Mouse (Mus musculus): ENCODE results near the gene Dao. TPM values are rescaled to one million over a fixed set of nuclear protein-coding genes. Genes with fewer than 3 reads are reported as not detected.

The Dao gene
- polyA plus RNA-seq, 1 experiment = not detected

DNA sequence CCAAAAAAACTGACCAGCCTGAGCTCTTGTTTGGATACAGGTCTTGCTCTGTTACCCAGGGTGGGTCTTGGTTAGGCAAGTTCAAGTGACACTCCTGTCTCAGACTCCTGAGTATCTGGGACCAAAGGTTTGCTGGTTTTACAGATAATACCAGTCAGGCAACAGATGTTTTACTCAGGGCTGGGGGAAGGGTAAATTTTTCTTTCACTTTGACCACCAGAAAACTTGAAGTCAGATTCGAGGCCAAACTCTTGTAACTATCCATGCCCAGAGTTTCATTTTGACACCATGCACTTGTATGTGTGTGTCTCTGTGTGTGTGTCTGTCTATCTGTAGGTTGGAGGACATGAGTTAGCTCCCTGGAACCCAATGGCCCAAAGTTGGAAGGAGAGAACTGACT is 23.0 kb upstream of the Dao start:
- Histone ChIP-seq H3K4me3 (ENCODE audit: insufficient read depth, low read length) (no peak overlapping the region), H3K27ac (ENCODE audit: insufficient read depth, low read length) (no peak overlapping the region), H3K4me1 (ENCODE audit: control insufficient read depth, insufficient read depth, low read length) (peaks cover 4% of the 10 kb centered on the region)
- TF ChIP-seq CTCF (IDR thresholded peaks at IDR 0.05; ENCODE audit: extremely low read depth, insufficient read depth, low read length) = no peak
- no peak for TF ChIP-seq POLR2A (IDR thresholded peaks at IDR 0.05; ENCODE audit: extremely low read depth, insufficient read depth, low read length)

DNA sequence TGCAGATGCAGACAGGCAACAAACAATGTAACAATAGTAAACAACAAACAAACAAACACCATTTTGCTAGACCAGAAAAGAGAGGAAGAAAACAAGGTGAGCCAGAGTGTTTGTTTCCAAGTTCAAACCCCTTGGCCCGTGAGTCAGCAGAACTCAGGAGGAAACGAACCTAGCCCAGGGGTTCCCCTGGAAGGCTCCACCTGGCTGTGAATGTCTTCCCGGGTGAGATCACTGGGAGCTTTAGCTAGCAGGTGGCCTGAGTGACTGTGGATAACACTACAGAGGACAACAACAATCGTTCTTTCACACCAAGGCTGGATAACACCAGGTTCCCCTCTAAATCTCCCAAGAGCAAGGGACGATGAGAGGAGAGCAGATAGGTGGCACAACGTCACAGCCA is 22.3 kb upstream of the Dao start:
- H3K27ac ChIP-seq (ENCODE audit: insufficient read depth, low read length) = no peak overlapping the region
- no peaks in the 10 kb centered on the region for H3K4me1 ChIP-seq (ENCODE audit: control insufficient read depth, insufficient read depth, low read length)
- H3K4me3 ChIP-seq (ENCODE audit: insufficient read depth, low read length) = no peak overlapping the region
- TF ChIP-seq CTCF (IDR thresholded peaks at IDR 0.05; ENCODE audit: extremely low read depth, insufficient read depth, low read length) = no peak
- TF ChIP-seq POLR2A (IDR thresholded peaks at IDR 0.05; ENCODE audit: extremely low read depth, insufficient read depth, low read length) = no peak

DNA sequence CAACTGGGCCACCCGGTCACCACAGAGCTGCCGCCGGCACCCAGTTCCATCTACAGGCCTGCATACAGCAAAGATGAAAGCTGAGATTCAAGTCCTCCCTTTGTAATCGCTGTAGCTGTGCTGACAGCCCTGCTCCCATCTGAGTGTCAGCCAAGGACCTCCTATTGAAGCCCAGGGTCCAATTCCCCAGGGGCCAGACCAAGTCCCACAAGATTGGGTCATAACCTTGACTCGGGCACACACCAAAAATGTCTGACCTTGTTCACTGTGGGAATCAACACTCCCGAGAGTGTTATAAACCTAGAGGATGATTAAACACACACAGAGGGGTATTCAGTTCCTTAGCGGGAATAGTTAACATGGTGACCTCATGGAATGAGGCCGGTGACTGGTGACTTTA is 21.7 kb upstream of the Dao start:
- Histone ChIP-seq H3K4me1 (ENCODE audit: control insufficient read depth, insufficient read depth, low read length) (0 out of 2 replicates have a peak, but pooled peaks cover 1% of the 10 kb centered on the region), H3K27ac (ENCODE audit: insufficient read depth, low read length) (no peak overlapping the region), H3K4me3 (ENCODE audit: insufficient read depth, low read length) (no peak overlapping the region)
- TF ChIP-seq CTCF (IDR thresholded peaks at IDR 0.05; ENCODE audit: extremely low read depth, insufficient read depth, low read length) = no peak

- H3K4me3 ChIP-seq (ENCODE audit: insufficient read depth, low read length) = no peak overlapping the region
- H3K27ac ChIP-seq (ENCODE audit: insufficient read depth, low read length) = no peak overlapping the region
- 0 out of 2 replicates have a peak, but pooled peaks cover 1% of the 10 kb centered on the region for H3K4me1 ChIP-seq (ENCODE audit: control insufficient read depth, insufficient read depth, low read length)
- no peak for TF ChIP-seq CTCF (IDR thresholded peaks at IDR 0.05; ENCODE audit: extremely low read depth, insufficient read depth, low read length)
- TF ChIP-seq POLR2A (IDR thresholded peaks at IDR 0.05; ENCODE audit: extremely low read depth, insufficient read depth, low read length) = no peak
Measured at GRCm38 (mm10) chr5:113983541-113983940, 20.0 kb upstream of the Dao start.

DNA sequence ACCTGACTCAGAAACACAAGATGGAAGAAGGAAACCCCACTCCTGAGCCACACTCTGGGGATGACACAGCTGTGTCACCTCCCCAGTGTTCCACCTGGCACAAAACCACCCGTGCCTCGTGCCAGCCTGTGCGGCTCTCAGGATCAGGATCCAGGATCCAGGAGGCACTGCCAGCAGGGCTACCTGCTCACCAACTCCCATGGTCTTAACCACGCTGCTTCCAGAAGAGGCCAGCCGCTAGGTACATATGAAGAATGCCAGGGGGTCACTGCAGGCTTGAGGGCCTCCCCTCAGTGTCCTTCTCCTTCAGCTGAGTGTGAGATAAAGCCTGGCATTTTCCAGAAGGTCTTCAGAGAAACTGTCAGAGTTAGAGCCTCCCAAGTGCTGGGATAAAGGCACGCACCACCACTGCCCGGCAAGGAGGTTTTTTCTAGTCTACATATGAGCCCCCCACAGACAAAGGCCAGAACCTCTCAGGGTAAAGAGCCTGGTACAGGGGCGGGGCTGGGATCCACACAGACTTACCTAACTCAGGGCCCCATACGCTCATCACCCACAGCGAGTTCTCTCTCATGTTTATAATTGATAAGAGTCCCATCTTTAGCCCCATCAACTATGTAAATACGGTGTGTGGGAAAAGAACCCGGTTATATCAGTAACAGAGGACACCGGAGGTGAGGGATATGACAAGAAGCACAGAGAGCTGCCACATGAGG is 19.3 kb upstream of the Dao start:
- H3K4me1 ChIP-seq (ENCODE audit: control insufficient read depth, insufficient read depth, low read length) = 0 out of 2 replicates have a peak, but pooled peaks cover 1% of the 10 kb centered on the region
- H3K4me3 ChIP-seq (ENCODE audit: insufficient read depth, low read length) = no peak overlapping the region
- TF ChIP-seq CTCF (IDR thresholded peaks at IDR 0.05; ENCODE audit: extremely low read depth, insufficient read depth, low read length) = no peak
- TF ChIP-seq POLR2A (IDR thresholded peaks at IDR 0.05; ENCODE audit: extremely low read depth, insufficient read depth, low read length) = no peak
- no peak overlapping the region for H3K27ac ChIP-seq (ENCODE audit: insufficient read depth, low read length)

DNA sequence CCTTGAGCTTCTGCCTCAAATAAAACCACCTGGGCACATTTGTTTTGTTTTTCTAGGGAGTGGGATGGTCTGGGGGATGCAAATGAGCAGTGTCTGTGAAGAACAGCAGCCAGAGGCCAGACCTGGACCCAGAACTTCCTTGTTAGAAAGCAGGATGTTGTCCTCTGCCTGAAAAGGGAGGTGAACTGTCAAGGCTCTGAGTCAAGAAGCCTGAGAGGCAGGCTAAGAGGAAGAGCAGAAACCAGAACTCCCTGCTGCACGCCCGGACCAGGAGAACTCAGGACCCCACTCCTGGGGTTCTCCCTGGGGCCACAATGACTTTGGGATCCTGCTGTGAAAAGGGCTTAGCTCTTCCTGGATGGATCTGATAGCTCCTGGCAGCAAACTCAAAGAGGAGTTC is 17.8 kb upstream of the Dao start:
- peaks cover 3% of the 10 kb centered on the region; the same call in 1 of the 2 replicates for H3K4me1 ChIP-seq (ENCODE audit: control insufficient read depth, insufficient read depth, low read length)
- no peak overlapping the region for H3K27ac ChIP-seq (ENCODE audit: insufficient read depth, low read length)
- no peak overlapping the region for H3K4me3 ChIP-seq (ENCODE audit: insufficient read depth, low read length)
- TF ChIP-seq POLR2A (IDR thresholded peaks at IDR 0.05; ENCODE audit: extremely low read depth, insufficient read depth, low read length) = no peak
- no peak for TF ChIP-seq CTCF (IDR thresholded peaks at IDR 0.05; ENCODE audit: extremely low read depth, insufficient read depth, low read length)

DNA sequence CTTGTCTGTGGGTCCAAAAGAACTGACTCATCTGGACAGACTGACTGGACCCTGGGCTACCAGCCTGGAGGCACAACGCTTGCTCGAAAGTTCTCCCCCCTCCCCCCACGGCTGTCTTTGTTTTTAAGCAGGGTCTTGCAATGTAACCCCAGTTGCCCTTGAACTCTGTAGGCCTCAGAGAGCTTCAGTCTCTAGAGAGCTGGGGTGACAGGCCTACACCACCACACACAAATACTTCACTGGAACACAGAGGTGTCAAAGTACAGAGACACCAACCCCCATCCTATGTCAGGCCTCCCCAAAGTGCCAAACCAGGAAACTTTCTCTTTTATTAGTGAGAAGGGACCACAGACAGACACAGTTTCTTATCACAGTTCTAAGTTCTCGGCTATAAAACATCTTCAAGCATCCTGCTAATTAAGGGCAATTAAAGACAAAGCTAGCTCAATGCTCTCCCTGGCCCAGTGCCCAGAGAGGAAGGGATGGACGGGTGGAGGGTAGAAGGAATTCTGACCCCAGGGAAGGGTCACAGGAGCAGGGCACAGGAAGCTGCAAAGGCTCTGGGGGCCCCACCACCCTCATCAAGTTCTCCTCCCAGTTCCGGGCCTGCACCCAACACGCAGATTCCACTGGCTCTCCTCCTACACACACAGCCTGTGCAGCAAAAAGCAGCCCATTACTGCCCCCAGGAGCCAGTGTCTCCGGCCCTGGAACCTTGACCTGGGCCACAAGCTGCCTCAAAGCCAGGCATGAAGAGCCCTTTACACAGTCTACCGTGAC is 17.1 kb upstream of the Dao start:
- Histone ChIP-seq H3K27ac (ENCODE audit: insufficient read depth, low read length) (no peak overlapping the region), H3K4me3 (ENCODE audit: insufficient read depth, low read length) (no peak overlapping the region), H3K4me1 (ENCODE audit: control insufficient read depth, insufficient read depth, low read length) (peaks cover 4% of the 10 kb centered on the region; the same call in 1 of the 2 replicates)
- no peak for TF ChIP-seq POLR2A (IDR thresholded peaks at IDR 0.05; ENCODE audit: extremely low read depth, insufficient read depth, low read length)
- TF ChIP-seq CTCF (IDR thresholded peaks at IDR 0.05; ENCODE audit: extremely low read depth, insufficient read depth, low read length) = no peak

DNA sequence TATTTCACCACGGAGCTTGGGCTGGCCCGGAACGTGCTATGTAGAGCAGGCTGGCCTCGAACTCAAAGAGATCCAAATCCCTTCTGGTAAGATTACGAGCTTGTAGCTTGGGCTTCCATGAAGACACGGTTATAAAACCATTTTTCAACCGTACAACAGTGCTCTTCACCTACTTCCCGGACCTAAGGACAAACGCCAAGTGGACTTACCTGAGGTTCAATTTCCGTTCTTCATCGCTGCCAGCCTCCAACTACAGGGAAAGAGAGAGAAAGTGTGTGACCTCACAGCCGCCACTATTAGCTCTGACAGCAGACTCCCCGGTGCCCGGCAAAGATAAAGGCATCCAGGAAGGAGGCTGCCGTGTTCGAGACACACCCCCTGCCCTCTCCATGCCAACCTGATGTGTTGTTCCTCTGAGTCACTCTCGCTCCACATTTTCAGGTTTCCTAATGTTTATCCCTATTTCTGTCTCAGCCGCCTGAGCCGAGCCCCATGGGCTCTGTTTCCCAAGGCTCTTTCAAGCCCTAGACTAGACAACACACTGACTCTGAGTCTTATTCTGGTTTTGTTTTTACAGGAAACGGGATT is 14.0 kb upstream of the Dao start:
- Histone ChIP-seq H3K27ac (ENCODE audit: insufficient read depth, low read length) (no peak overlapping the region), H3K4me1 (ENCODE audit: control insufficient read depth, insufficient read depth, low read length) (peaks cover 8% of the 10 kb centered on the region; the same call in 1 of the 2 replicates), H3K4me3 (ENCODE audit: insufficient read depth, low read length) (no peak overlapping the region)
- TF ChIP-seq POLR2A (IDR thresholded peaks at IDR 0.05; ENCODE audit: extremely low read depth, insufficient read depth, low read length) (no peak), CTCF (IDR thresholded peaks at IDR 0.05; ENCODE audit: extremely low read depth, insufficient read depth, low read length) (no peak)

- H3K4me3 ChIP-seq (ENCODE audit: insufficient read depth, low read length) = no peak overlapping the region
- H3K4me1 ChIP-seq (ENCODE audit: control insufficient read depth, insufficient read depth, low read length) = peaks cover 8% of the 10 kb centered on the region; the same call in 1 of the 2 replicates
- H3K27ac ChIP-seq (ENCODE audit: insufficient read depth, low read length) = no peak overlapping the region
- no peak for TF ChIP-seq CTCF (IDR thresholded peaks at IDR 0.05; ENCODE audit: extremely low read depth, insufficient read depth, low read length)
- no peak for TF ChIP-seq POLR2A (IDR thresholded peaks at IDR 0.05; ENCODE audit: extremely low read depth, insufficient read depth, low read length)
Measured at GRCm38 (mm10) chr5:113990593-113990992, 12.9 kb upstream of the Dao start.

All from cortical plate, adult 2 months (tissue).